Mouse (Mus musculus): ENCODE measurements around the gene Rasal1. TPM values are rescaled to one million over a fixed set of nuclear protein-coding genes. Genes with fewer than 3 reads are reported as not detected.
A peak's percentile ranks its signal among the peaks of the same experiment; 100 is the strongest.

Rasal1 gene
- polyA plus RNA-seq, 1 experiment: 20.0 TPM

DNA sequence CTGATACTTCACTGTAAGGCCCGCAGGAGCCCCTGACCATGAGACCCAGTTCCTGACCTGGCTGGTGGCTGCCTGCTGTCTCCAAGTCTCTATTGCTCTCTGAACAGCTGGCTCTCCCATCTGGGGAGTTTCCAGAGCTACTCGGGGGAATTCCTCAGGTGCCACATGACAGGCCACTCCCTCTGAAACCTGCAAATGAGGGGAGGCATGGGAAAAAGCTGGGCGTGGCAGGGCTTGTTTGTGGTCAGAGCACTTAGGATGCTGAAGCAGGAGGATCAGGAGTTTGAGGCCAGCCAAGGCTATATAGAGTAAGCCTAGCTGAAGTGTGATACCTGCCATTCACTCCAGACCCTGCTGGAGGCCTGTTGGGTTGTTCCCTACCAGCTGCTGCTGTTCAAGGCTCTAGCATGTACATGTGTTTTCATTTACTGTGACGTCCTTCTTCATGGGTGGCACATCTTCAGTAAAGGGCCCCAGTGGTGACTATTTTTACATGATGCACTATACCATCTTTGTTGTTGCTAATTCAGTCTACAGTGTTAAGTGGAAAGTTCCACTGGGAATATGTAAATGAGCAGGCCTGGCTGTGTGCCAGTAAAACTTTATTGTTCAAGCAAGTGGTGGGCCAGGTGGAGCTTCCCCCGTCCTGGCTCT, 26.3 kb upstream of the Rasal1 start:
- Histone ChIP-seq H3K27me3 (ENCODE audit: control insufficient read depth, insufficient read depth, low read length) (no peaks in the 10 kb centered on the region), H3K36me3 (ENCODE audit: control insufficient read depth, insufficient read depth, low read length) (peaks cover 2% of the 10 kb centered on the region), H3K4me1 (ENCODE audit: control insufficient read depth, insufficient read depth, low read length) (peaks cover 16% of the 10 kb centered on the region), H3K27ac (ENCODE audit: control insufficient read depth, insufficient read depth, low read depth, low read length) (no peak overlapping the region), H3K4me3 (ENCODE audit: control insufficient read depth, low read depth, low read length) (no peak overlapping the region)
- TF ChIP-seq POLR2A (IDR thresholded peaks at IDR 0.05; ENCODE audit: control insufficient read depth, low read depth, low read length): no peak
- no peak for TF ChIP-seq CTCF (IDR thresholded peaks at IDR 0.05; ENCODE audit: control insufficient read depth, insufficient read depth, insufficient replicate concordance, low read depth, low read length)

DNA sequence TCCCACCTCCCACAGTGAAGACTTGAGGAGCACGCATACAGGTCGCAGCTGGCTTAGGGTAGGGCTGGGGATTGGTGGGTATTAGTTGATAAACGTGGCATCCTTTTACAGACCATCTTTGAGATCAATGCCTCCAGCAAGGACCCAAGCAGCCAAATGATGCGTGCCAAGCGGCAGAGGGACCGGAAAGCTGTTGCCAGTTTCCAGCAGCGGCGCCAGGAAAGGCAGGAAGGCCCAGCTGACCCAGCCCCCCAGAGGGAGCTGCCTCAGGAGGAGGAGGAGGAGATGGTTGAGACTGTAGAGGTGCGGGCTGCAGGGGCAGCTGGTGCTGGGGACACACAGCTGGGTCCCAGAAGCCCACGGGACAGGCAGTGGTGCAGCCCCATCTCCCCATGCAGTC, 24.2 kb upstream of the Rasal1 start:
- Histone ChIP-seq H3K27me3 (ENCODE audit: control insufficient read depth, insufficient read depth, low read length) (no peaks in the 10 kb centered on the region), H3K4me1 (ENCODE audit: control insufficient read depth, insufficient read depth, low read length) (peaks cover 21% of the 10 kb centered on the region), H3K4me3 (ENCODE audit: control insufficient read depth, low read depth, low read length) (no peak overlapping the region), H3K36me3 (ENCODE audit: control insufficient read depth, insufficient read depth, low read length) (no peaks in the 10 kb centered on the region; the same call in 1 of the 2 replicates), H3K27ac (ENCODE audit: control insufficient read depth, insufficient read depth, low read depth, low read length) (no peak overlapping the region)
- no peak for TF ChIP-seq CTCF (IDR thresholded peaks at IDR 0.05; ENCODE audit: control insufficient read depth, insufficient read depth, insufficient replicate concordance, low read depth, low read length)
- no peak for TF ChIP-seq POLR2A (IDR thresholded peaks at IDR 0.05; ENCODE audit: control insufficient read depth, low read depth, low read length)

DNA sequence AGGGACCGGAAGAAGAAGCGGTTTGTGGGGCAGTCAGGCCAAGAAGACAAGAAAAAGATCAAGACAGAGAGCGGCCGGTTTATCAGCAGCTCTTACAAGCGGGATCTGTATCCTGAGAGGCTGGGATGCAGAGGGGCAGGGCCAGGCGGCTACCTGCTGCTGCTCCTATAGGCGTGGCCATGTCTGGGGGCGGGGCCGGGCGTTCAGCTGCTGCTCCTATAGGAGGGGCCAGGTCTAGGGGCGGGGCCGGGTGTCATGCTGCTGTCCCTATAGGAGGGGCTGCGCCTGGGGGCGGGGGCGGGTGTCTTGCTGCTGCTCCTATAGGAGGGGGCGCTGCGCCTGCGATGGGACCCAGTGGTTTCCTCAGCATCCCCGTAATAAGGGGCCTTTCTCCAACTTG, 22.2 kb upstream of the Rasal1 start:
- H3K4me3 ChIP-seq (ENCODE audit: control insufficient read depth, low read depth, low read length): no peak overlapping the region; the same call in 1 of the 2 replicates
- H3K4me1 ChIP-seq (ENCODE audit: control insufficient read depth, insufficient read depth, low read length): peaks cover 29% of the 10 kb centered on the region
- TF ChIP-seq CTCF (IDR thresholded peaks at IDR 0.05; ENCODE audit: control insufficient read depth, insufficient read depth, insufficient replicate concordance, low read depth, low read length) (no peak), POLR2A (IDR thresholded peaks at IDR 0.05; ENCODE audit: control insufficient read depth, low read depth, low read length) (no peak)
- H3K36me3 ChIP-seq (ENCODE audit: control insufficient read depth, insufficient read depth, low read length): no peaks in the 10 kb centered on the region; the same call in 1 of the 2 replicates
- no peak overlapping the region for H3K27ac ChIP-seq (ENCODE audit: control insufficient read depth, insufficient read depth, low read depth, low read length)
- H3K27me3 ChIP-seq (ENCODE audit: control insufficient read depth, insufficient read depth, low read length): no peaks in the 10 kb centered on the region

DNA sequence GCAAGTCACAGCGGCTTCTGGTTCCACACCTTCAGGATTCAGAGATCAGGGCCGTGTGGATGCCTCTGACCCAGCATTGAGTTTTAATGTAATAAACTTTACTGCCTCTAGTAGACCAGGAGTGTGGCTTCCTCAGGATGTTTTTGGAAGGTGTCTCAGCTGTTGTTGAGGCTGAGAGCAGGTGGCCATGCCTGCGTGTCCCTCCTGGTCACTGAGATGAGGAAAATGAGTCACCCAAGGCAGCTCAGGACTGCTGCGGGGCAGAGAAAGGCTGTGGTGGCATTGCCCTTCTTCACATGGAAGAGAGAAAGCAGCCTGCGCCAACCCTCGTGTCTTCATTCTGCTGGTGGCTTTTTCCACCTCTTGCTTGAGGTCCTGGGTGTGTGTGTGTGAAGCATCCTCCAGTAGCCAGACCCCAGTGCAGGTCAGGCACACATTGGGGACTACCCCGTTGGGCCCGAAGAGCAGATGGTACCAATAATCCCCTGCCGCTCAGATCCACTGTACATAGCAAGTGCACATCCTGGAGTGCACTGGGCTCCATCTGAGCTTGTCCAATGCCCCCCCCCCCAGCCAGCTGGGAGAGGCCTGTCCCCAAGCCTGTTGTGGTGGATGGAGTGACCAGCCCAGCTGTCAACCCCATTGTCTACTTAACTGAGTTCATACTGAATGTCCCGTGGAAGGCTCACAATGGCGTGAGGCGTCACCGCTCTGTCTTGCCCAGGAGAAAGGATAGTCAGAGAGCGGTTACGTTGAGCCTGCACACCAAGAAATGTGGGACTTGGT, 20.9 kb upstream of the Rasal1 start:
- Histone ChIP-seq H3K27ac (ENCODE audit: control insufficient read depth, insufficient read depth, low read depth, low read length) (no peak overlapping the region), H3K36me3 (ENCODE audit: control insufficient read depth, insufficient read depth, low read length) (no peaks in the 10 kb centered on the region; the same call in 1 of the 2 replicates)

DNA sequence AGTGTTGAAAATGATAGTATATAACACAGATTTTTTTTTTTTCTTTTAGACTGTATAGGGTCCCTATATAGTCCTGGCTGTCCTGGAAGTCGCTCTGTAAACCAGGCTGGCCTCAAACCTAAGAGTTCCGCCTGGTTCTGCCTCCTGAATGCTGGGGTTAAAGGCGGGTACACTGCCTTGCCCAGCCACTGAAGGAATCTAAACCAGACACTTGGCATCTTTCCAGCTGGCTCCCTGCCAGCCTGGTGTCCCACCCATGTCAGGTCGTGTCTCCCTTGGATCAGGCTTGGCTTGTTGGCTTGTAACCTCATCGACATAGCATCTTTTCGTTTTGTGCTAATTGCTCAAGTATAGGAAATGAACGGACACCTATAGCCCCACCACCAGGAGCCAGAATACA, 20.0 kb upstream of the Rasal1 start:
- peaks cover 32% of the 10 kb centered on the region for H3K4me1 ChIP-seq (ENCODE audit: control insufficient read depth, insufficient read depth, low read length)
- TF ChIP-seq CTCF (IDR thresholded peaks at IDR 0.05; ENCODE audit: control insufficient read depth, insufficient read depth, insufficient replicate concordance, low read depth, low read length) (no peak), POLR2A (IDR thresholded peaks at IDR 0.05; ENCODE audit: control insufficient read depth, low read depth, low read length) (no peak)
- H3K27me3 ChIP-seq (ENCODE audit: control insufficient read depth, insufficient read depth, low read length): no peaks in the 10 kb centered on the region
- H3K36me3 ChIP-seq (ENCODE audit: control insufficient read depth, insufficient read depth, low read length): no peaks in the 10 kb centered on the region; the same call in 1 of the 2 replicates
- H3K27ac ChIP-seq (ENCODE audit: control insufficient read depth, insufficient read depth, low read depth, low read length): no peak overlapping the region
- H3K4me3 ChIP-seq (ENCODE audit: control insufficient read depth, low read depth, low read length): peak overlapping the region; percentile 87

More for the DNA sequence above, 20.9 kb upstream of the Rasal1 start:
- no peak overlapping the region for H3K4me3 ChIP-seq (ENCODE audit: control insufficient read depth, low read depth, low read length)
- H3K4me1 ChIP-seq (ENCODE audit: control insufficient read depth, insufficient read depth, low read length): peaks cover 32% of the 10 kb centered on the region
- no peak for TF ChIP-seq CTCF (IDR thresholded peaks at IDR 0.05; ENCODE audit: control insufficient read depth, insufficient read depth, insufficient replicate concordance, low read depth, low read length)
- TF ChIP-seq POLR2A (IDR thresholded peaks at IDR 0.05; ENCODE audit: control insufficient read depth, low read depth, low read length): no peak
- no peaks in the 10 kb centered on the region for H3K27me3 ChIP-seq (ENCODE audit: control insufficient read depth, insufficient read depth, low read length)

DNA sequence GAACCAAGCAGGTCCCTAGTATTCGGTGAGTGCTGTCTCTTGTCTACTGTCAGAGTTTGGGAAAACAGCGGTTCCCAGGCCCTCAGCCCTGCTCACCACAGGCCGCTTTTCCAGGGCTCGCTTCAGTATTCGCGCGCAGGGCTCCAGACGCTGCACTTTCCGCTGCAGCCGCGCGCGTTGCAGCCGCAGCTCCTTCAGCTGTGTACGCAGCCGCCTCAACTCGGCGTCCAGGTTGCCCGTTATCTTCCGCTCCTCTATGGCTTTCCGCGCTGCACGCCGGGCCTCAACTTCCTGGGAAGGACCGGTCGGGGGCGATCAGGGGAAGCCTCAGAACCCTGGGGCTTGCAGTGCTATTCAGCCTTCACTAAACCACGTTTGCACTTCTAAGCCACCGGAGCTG, 17.5 kb upstream of the Rasal1 start:
- peak overlapping the region; percentile 87 for H3K4me3 ChIP-seq (ENCODE audit: control insufficient read depth, low read depth, low read length)
- no peak overlapping the region for H3K27ac ChIP-seq (ENCODE audit: control insufficient read depth, insufficient read depth, low read depth, low read length)
- H3K27me3 ChIP-seq (ENCODE audit: control insufficient read depth, insufficient read depth, low read length): no peaks in the 10 kb centered on the region
- peaks cover 32% of the 10 kb centered on the region for H3K4me1 ChIP-seq (ENCODE audit: control insufficient read depth, insufficient read depth, low read length)
- no peaks in the 10 kb centered on the region for H3K36me3 ChIP-seq (ENCODE audit: control insufficient read depth, insufficient read depth, low read length)
- no peak for TF ChIP-seq CTCF (IDR thresholded peaks at IDR 0.05; ENCODE audit: control insufficient read depth, insufficient read depth, insufficient replicate concordance, low read depth, low read length)
- TF ChIP-seq POLR2A (IDR thresholded peaks at IDR 0.05; ENCODE audit: control insufficient read depth, low read depth, low read length): no peak

DNA sequence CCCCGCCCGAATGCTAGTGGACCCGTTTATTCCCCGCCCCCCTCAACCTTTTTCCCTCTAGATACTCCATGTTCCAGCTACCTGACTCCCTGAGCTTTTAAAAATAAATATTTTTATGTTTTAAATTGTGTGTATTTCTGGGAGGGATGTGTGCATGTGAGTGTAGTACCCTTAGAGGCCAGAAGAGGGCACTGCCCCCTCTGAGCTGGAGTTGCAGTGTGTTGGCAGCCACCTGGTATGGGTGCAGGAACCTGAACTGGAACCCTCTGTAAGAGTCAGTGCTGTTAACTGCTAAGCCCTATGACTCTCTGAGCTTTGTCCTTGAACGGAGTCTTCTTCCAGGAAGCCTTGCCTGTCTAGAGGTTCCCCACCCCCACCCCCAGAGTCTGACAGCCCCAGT, 16.7 kb upstream of the Rasal1 start:
- TF ChIP-seq POLR2A (IDR thresholded peaks at IDR 0.05; ENCODE audit: control insufficient read depth, low read depth, low read length) (no peak), CTCF (IDR thresholded peaks at IDR 0.05; ENCODE audit: control insufficient read depth, insufficient read depth, insufficient replicate concordance, low read depth, low read length) (peak; percentile 69; the same call in 1 of the 2 replicates)
- H3K27me3 ChIP-seq (ENCODE audit: control insufficient read depth, insufficient read depth, low read length): no peaks in the 10 kb centered on the region
- peak overlapping the region; percentile 57; the same call in 1 of the 2 replicates for H3K4me3 ChIP-seq (ENCODE audit: control insufficient read depth, low read depth, low read length)

More for the DNA sequence above, 16.7 kb upstream of the Rasal1 start:
- H3K36me3 ChIP-seq (ENCODE audit: control insufficient read depth, insufficient read depth, low read length): no peaks in the 10 kb centered on the region
- H3K4me1 ChIP-seq (ENCODE audit: control insufficient read depth, insufficient read depth, low read length): peaks cover 26% of the 10 kb centered on the region
- H3K27ac ChIP-seq (ENCODE audit: control insufficient read depth, insufficient read depth, low read depth, low read length): no peak overlapping the region
